ENCODE assay signal across 8 mouse cellular contexts in genomic region chr6:41605061-41605793, GRCm38 (mm10). TPM values are rescaled to one million over a fixed set of nuclear protein-coding genes. Genes with fewer than 3 reads are reported as not detected.
DNase-seq lines count a peak whose midpoint lies in the region; ATAC-seq and TF ChIP-seq lines count a peak whose summit lies in the region.

Gene Ephb6, plus strand, starts transcription at chr6:41605482.

- ATAC-seq in forebrain, postnatal 0 days = peak; percentile 91
- peak; percentile 87 to 88 for ATAC-seq in hematopoietic stem cell, adult 5-6 weeks (replicated peaks in 1 of 2; ENCODE audit: insufficient read depth in 1 of 2, low FRiP score in 2 of 2, low TSS enrichment in 1 of 2, low read depth in 1 of 2, poor library complexity in 2 of 2, severe bottlenecking in 2 of 2)

- H3K36me3 ChIP-seq in ES-Bruce4 (ENCODE audit: control insufficient read depth, insufficient read depth, low read length, poor library complexity, severe bottlenecking) = no peaks in the 10 kb centered on the region
- H3K36me3 ChIP-seq in forebrain, postnatal 0 days (ENCODE audit: insufficient read depth) = no peaks in the 10 kb centered on the region

- no peak for TF ChIP-seq CTCF in ES-Bruce4 (IDR thresholded peaks at IDR 0.05; ENCODE audit: low read depth, low read length)
- peak; percentile 17; the same call in 1 of the 2 replicates for TF ChIP-seq CTCF in forebrain, postnatal 0 days (IDR thresholded peaks at IDR 0.05; ENCODE audit: low read depth)

- peak within 1 kb of the TSS; percentile 90 for H3K4me2 ChIP-seq in forebrain, postnatal 0 days (ENCODE audit: low read depth)

- peak within 1 kb of the TSS; percentile 82 for H3K9ac ChIP-seq in ES-Bruce4 (ENCODE audit: low read depth, poor library complexity, severe bottlenecking)
- H3K9ac ChIP-seq in forebrain, postnatal 0 days = peak within 1 kb of the TSS; percentile 84

- WGBS in forebrain, postnatal 0 days = under 1% methylated on average over 64 of the region's 68 CpGs

- no peak for TF ChIP-seq POLR2A in ES-Bruce4 (IDR thresholded peaks at IDR 0.05; ENCODE audit: insufficient read depth, low read length)

- H3K4me1 ChIP-seq in ES-Bruce4 (ENCODE audit: control insufficient read depth, insufficient read depth, low read length) = no peaks in the 10 kb centered on the region
- peaks cover 13% of the 10 kb centered on the region for H3K4me1 ChIP-seq in forebrain, postnatal 0 days (ENCODE audit: insufficient read depth)

- H3K4me3 ChIP-seq in ES-Bruce4 (ENCODE audit: low read depth, low read length) = peak within 1 kb of the TSS; percentile 79
- H3K4me3 ChIP-seq in forebrain, postnatal 0 days (ENCODE audit: low read depth, low read length) = peak within 1 kb of the TSS; percentile 91

- H3K9me3 ChIP-seq in ES-Bruce4 (replicated peaks; ENCODE audit: control insufficient read depth, insufficient read depth, low read length, poor library complexity, severe bottlenecking) = no peaks in the 10 kb centered on the region
- no peaks in the 10 kb centered on the region for H3K9me3 ChIP-seq in forebrain, postnatal 0 days (ENCODE audit: low read length)

- no peak for TF ChIP-seq EP300 in ES-Bruce4 (IDR thresholded peaks at IDR 0.05; ENCODE audit: insufficient read depth, low read depth, low read length)

- DNase-seq in adrenal gland, postnatal 4 days (ENCODE audit: low spot score in 2 of 2) = peak; percentile 51 to 54
- peak; percentile 87 for DNase-seq in forebrain, postnatal 0 days
- peak; percentile 60 to 76 for DNase-seq in layer of hippocampus, postnatal 10 days (ENCODE audit: low spot score in 2 of 2)
- DNase-seq in lung, postnatal 25 days (ENCODE audit: low spot score) = peak; percentile 74
- peak; percentile 85 for DNase-seq in retina, embryonic 14.5 days (ENCODE audit: low spot score)
- DNase-seq in thymus, postnatal 36 days = peak; percentile 89 to 93

- no peaks in the 10 kb centered on the region for H3K27me3 ChIP-seq in ES-Bruce4 (ENCODE audit: control insufficient read depth, insufficient read depth, low read length, poor library complexity, severe bottlenecking)
- no peaks in the 10 kb centered on the region for H3K27me3 ChIP-seq in forebrain, postnatal 0 days (ENCODE audit: insufficient read depth, low read length)

- no peak within 1 kb of the TSS for H3K27ac ChIP-seq in ES-Bruce4 (ENCODE audit: insufficient read depth, low read length)
- H3K27ac ChIP-seq in forebrain, postnatal 0 days (ENCODE audit: low read depth, low read length) = peak within 1 kb of the TSS; percentile 90

RNA-seq across cellular contexts. Expression of gene Ephb6, which starts in this region (rescaled TPM):
- polyA plus RNA-seq in ES-Bruce4 (2011; ENCODE audit: insufficient read depth, insufficient read length, low read depth, missing spikeins) = 4.0 and 5.7 TPM in 2 replicates
- 10 to 100 TPM; 27.5 to 28.7 TPM for total RNA-seq in adrenal gland, postnatal 4 days (2021)
- total RNA-seq in forebrain, postnatal 0 days (2014; rRNA removed) = 47.6 and 58.4 TPM in 2 replicates
- 31.6 and 34.6 TPM in 2 replicates for polyA plus RNA-seq in forebrain, postnatal 0 days (2015; fragmentation: Nextera tagmentation; extraction: Ambion mirVana)
- 10.7 and 17.9 TPM in 2 replicates for total RNA-seq in hematopoietic stem cell, adult 5-6 weeks (2017)
- 10 to 100 TPM; 68.2 to 70.3 TPM for total RNA-seq in layer of hippocampus, postnatal 10 days (2021)
